Mouse (Mus musculus) heart, embryonic 13.5 days (tissue): ENCODE results near the gene Gm27027. TPM values are rescaled to one million over a fixed set of nuclear protein-coding genes. Genes with fewer than 3 reads are reported as not detected.

Experiments
- ATAC-seq: fragments of 200-750 bp; cut with Nextera tagmentation; 2 replicates; pipeline ENCODE4 v1.8.0; 2017; ENCODE audit warnings: moderate TSS enrichment; ENCODE audit not compliant: insufficient number of reproducible peaks, low FRiP score, low TSS enrichment; ENCODE audit errors: extremely low read depth
- H3K27ac ChIP-seq: fragments of 300-500 bp; sonication (generic); replicated peaks from 2 replicates; pipeline ENCODE4 v1.5.1; 2015; ENCODE audit warnings: moderate library complexity, mild to moderate bottlenecking, inconsistent platforms
- H3K27me3 ChIP-seq: fragments of 300-500 bp; sonication (generic); replicated peaks from 2 replicates; pipeline ENCODE4 v1.6.1; 2015; ENCODE audit warnings: mild to moderate bottlenecking, inconsistent platforms
- H3K36me3 ChIP-seq: fragments of 300-500 bp; sonication (generic); 2 replicates; pipeline ENCODE4 v1.6.1; 2015; ENCODE audit warnings: mild to moderate bottlenecking, inconsistent platforms
- H3K4me1 ChIP-seq: fragments of 300-500 bp; sonication (generic); 2 replicates; pipeline ENCODE4 v1.6.1; 2015; ENCODE audit warnings: inconsistent platforms
- H3K4me2 ChIP-seq: fragments of 300-500 bp; sonication (generic); 2 replicates; pipeline ENCODE4 v1.6.1; 2015; ENCODE audit warnings: inconsistent platforms, mild to moderate bottlenecking, moderate library complexity
- H3K4me3 ChIP-seq: fragments of 300-500 bp; sonication (generic); 2 replicates; pipeline ENCODE4 v1.5.1; 2015; ENCODE audit warnings: moderate library complexity, mild to moderate bottlenecking, inconsistent platforms
- H3K9ac ChIP-seq: fragments of 300-500 bp; sonication (generic); 2 replicates; pipeline ENCODE4 v1.6.1; 2015; ENCODE audit warnings: inconsistent platforms, mild to moderate bottlenecking, moderate library complexity
- H3K9me3 ChIP-seq: fragments of 300-500 bp; sonication (generic); 2 replicates; pipeline ENCODE4 v1.6.1; 2016; ENCODE audit warnings: inconsistent platforms
- WGBS: fragments of 180-500 bp; shearing (Covaris S2); methylation state at CpG from one replicate; pipeline ENCODE4 v1.1.7; 2015; ENCODE audit warnings: mixed read lengths; 5-methylcytosine and 5-hydroxymethylcytosine counted together
- polyA plus RNA-seq: library from polyadenylated mRNA; unstranded; fragments of >200 nt; fragmentation: Nextera tagmentation; extraction: Ambion mirVana; gene quantifications from 2 replicates; pipeline ENCODE4 v1.2.1, GENCODE M21; 2015

The Gm27027 gene
- not detected in 2 replicates for polyA plus RNA-seq

- no peaks in the 10 kb centered on the region for H3K9me3 ChIP-seq
- H3K4me2 ChIP-seq: no peak within 1 kb of the TSS
- H3K27me3 ChIP-seq: no peaks in the 10 kb centered on the region
- no peak within 1 kb of the TSS for H3K9ac ChIP-seq
- no peak for ATAC-seq
- WGBS: 84% methylated on average over 6 of the region's 6 CpGs
- H3K36me3 ChIP-seq: peaks cover 91% of the 10 kb centered on the region
- no peak within 1 kb of the TSS for H3K4me3 ChIP-seq
- H3K4me1 ChIP-seq: peaks cover 39% of the 10 kb centered on the region
- no peak within 1 kb of the TSS for H3K27ac ChIP-seq
These were observed at the start of gene Gm27027 for GRCm38 (mm10) chr2:93996254-93996653. Gene Gm27027 (minus strand): TSS chr2:93996354.

- WGBS: 21% methylated on average over 6 of the region's 6 CpGs
- no peaks in the 10 kb centered on the region for H3K27me3 ChIP-seq
- peak overlapping the region; percentile 55 for H3K4me2 ChIP-seq
- peak overlapping the region; percentile 79 for H3K27ac ChIP-seq
- ATAC-seq: no peak
- peak overlapping the region; percentile 53 for H3K9ac ChIP-seq
- H3K9me3 ChIP-seq: no peaks in the 10 kb centered on the region
- H3K4me1 ChIP-seq: peaks cover 55% of the 10 kb centered on the region
- H3K36me3 ChIP-seq: 0 out of 2 replicates have a peak, but pooled peaks cover 4% of the 10 kb centered on the region
- H3K4me3 ChIP-seq: 0 out of 2 replicates have a peak overlapping the region, but pooled peaks have one; percentile 0
These were observed 49.4 kb upstream of the Gm27027 start for GRCm38 (mm10) chr2:94045411-94046090.

- Histone ChIP-seq H3K4me3 (no peak overlapping the region), H3K9ac (no peak overlapping the region), H3K36me3 (0 out of 2 replicates have a peak, but pooled peaks cover 4% of the 10 kb centered on the region), H3K27ac (peak overlapping the region; percentile 79; the same call in 1 of the 2 replicates), H3K4me1 (peaks cover 49% of the 10 kb centered on the region), H3K4me2 (no peak overlapping the region), H3K9me3 (no peaks in the 10 kb centered on the region), H3K27me3 (no peaks in the 10 kb centered on the region)
- ATAC-seq: no peak
- WGBS: 74% methylated on average over 2 of the region's 2 CpGs
These were observed 48.0 kb upstream of the Gm27027 start for GRCm38 (mm10) chr2:94044174-94044573.

- 66% methylated on average over 5 of the region's 5 CpGs for WGBS
- H3K4me1 ChIP-seq: peaks cover 49% of the 10 kb centered on the region
- H3K27ac ChIP-seq: no peak overlapping the region
- no peak for ATAC-seq
- H3K4me2 ChIP-seq: no peak overlapping the region
- no peaks in the 10 kb centered on the region for H3K9me3 ChIP-seq
- H3K27me3 ChIP-seq: no peaks in the 10 kb centered on the region
- H3K36me3 ChIP-seq: 0 out of 2 replicates have a peak, but pooled peaks cover 4% of the 10 kb centered on the region
- H3K4me3 ChIP-seq: no peak overlapping the region
- H3K9ac ChIP-seq: no peak overlapping the region
These were observed 47.5 kb upstream of the Gm27027 start for GRCm38 (mm10) chr2:94043662-94044061.

- no peak overlapping the region for H3K4me2 ChIP-seq
- ATAC-seq: no peak
- H3K27me3 ChIP-seq: no peaks in the 10 kb centered on the region
- no peaks in the 10 kb centered on the region for H3K9me3 ChIP-seq
- 0 out of 2 replicates have a peak, but pooled peaks cover 4% of the 10 kb centered on the region for H3K36me3 ChIP-seq
- H3K9ac ChIP-seq: no peak overlapping the region
- WGBS: 97% methylated on average over 3 of the region's 3 CpGs
- H3K4me3 ChIP-seq: no peak overlapping the region
- H3K4me1 ChIP-seq: peaks cover 50% of the 10 kb centered on the region
- no peak overlapping the region for H3K27ac ChIP-seq
These were observed 46.3 kb upstream of the Gm27027 start for GRCm38 (mm10) chr2:94042461-94042860.

- Histone ChIP-seq H3K9me3 (no peaks in the 10 kb centered on the region), H3K27ac (no peak overlapping the region), H3K4me1 (peaks cover 36% of the 10 kb centered on the region), H3K4me3 (no peak overlapping the region), H3K36me3 (0 out of 2 replicates have a peak, but pooled peaks cover 4% of the 10 kb centered on the region), H3K27me3 (no peaks in the 10 kb centered on the region), H3K4me2 (no peak overlapping the region), H3K9ac (no peak overlapping the region)
- ATAC-seq: no peak
- 85% methylated on average over 5 of the region's 5 CpGs for WGBS
These were observed 44.4 kb upstream of the Gm27027 start for GRCm38 (mm10) chr2:94040391-94041125.

GRCm38 (mm10) chr2:94035428-94036331, 39.5 kb upstream of the Gm27027 start:
- H3K9ac ChIP-seq: no peak overlapping the region
- no peaks in the 10 kb centered on the region for H3K9me3 ChIP-seq
- WGBS: 64% methylated on average over 9 of the region's 9 CpGs
- H3K36me3 ChIP-seq: peaks cover 20% of the 10 kb centered on the region
- no peaks in the 10 kb centered on the region for H3K27me3 ChIP-seq
- no peak for ATAC-seq
- no peak overlapping the region for H3K4me3 ChIP-seq
- peaks cover 17% of the 10 kb centered on the region for H3K4me1 ChIP-seq
- H3K27ac ChIP-seq: no peak overlapping the region
- H3K4me2 ChIP-seq: no peak overlapping the region

- Histone ChIP-seq H3K4me1 (no peaks in the 10 kb centered on the region), H3K9ac (no peak overlapping the region), H3K4me2 (no peak overlapping the region), H3K9me3 (no peaks in the 10 kb centered on the region), H3K27ac (no peak overlapping the region), H3K4me3 (no peak overlapping the region), H3K27me3 (no peaks in the 10 kb centered on the region), H3K36me3 (peaks cover 20% of the 10 kb centered on the region)
- ATAC-seq: no peak
These were observed 34.4 kb upstream of the Gm27027 start for GRCm38 (mm10) chr2:94030602-94031001.

- Histone ChIP-seq H3K4me3 (no peak overlapping the region), H3K4me1 (0 out of 2 replicates have a peak, but pooled peaks cover 6% of the 10 kb centered on the region), H3K36me3 (no peaks in the 10 kb centered on the region), H3K27me3 (no peaks in the 10 kb centered on the region), H3K4me2 (no peak overlapping the region), H3K9ac (no peak overlapping the region), H3K9me3 (no peaks in the 10 kb centered on the region), H3K27ac (no peak overlapping the region)
- WGBS: 35% methylated on average over 6 of the region's 6 CpGs
- ATAC-seq: no peak
These were observed 28.5 kb upstream of the Gm27027 start for GRCm38 (mm10) chr2:94024637-94025036.

GRCm38 (mm10) chr2:94010335-94011291, 14.5 kb upstream of the Gm27027 start, which contains the start of gene Alkbh3:
Gene Alkbh3 (minus strand): TSS chr2:94010807.
- Histone ChIP-seq H3K9ac (peak within 1 kb of the TSS; percentile 93), H3K36me3 (peaks cover 29% of the 10 kb centered on the region), H3K4me3 (peak within 1 kb of the TSS; percentile 96), H3K27me3 (no peaks in the 10 kb centered on the region; the same call in 1 of the 2 replicates), H3K27ac (peak within 1 kb of the TSS; percentile 66), H3K4me1 (peaks cover 13% of the 10 kb centered on the region), H3K4me2 (peak within 1 kb of the TSS; percentile 93), H3K9me3 (peaks cover 4% of the 10 kb centered on the region)
- peak; percentile 85 for ATAC-seq
- 4% methylated on average over 47 of the region's 47 CpGs for WGBS
